Mouse (Mus musculus): ENCODE results near the gene Eya2.
"Not testable (repeated sequence)": the region's sequence is repeated elsewhere in the genome, so short reads cannot be mapped to it uniquely, and the experiment has no call there.

DNA sequence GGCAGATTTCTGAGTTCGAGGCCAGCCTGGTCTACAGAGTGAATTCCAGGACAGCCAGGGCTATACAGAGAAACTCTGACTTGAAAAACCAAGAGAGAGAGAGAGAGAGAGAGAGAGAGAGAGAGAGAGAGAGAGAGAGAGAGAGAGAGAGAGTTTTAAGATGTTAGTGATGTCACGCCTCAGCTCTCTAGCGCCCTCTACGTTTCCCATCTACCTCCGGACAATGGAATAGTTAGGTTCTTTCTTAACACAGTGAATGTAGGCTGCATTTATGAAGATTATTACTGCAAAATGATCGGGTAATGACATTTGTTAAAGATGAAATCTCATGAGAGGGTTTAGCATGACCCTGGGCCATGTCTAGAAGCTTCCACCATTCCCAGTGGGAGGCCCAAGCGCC is 44.4 kb upstream of the Eya2 start:
- not testable (repeated sequence) for TF ChIP-seq POLR2A (IDR thresholded peaks at IDR 0.05; ENCODE audit: insufficient read length, low read depth); CEBPB (IDR thresholded peaks at IDR 0.05; ENCODE audit: insufficient read depth, poor library complexity, severe bottlenecking); USF1 (IDR thresholded peaks at IDR 0.05; ENCODE audit: low read depth); E2F4 (IDR thresholded peaks at IDR 0.05; ENCODE audit: insufficient read depth); POLR2AphosphoS2 (IDR thresholded peaks at IDR 0.05; ENCODE audit: insufficient read length, low read depth); TCF3 (IDR thresholded peaks at IDR 0.05; ENCODE audit: insufficient read length, low read depth); MAX (IDR thresholded peaks at IDR 0.05; ENCODE audit: low read depth); MYOD1 (IDR thresholded peaks at IDR 0.05; ENCODE audit: control insufficient read depth in 1 of 3, insufficient read length in 2 of 3, low read depth in 2 of 3); TCF12 (IDR thresholded peaks at IDR 0.05; ENCODE audit: insufficient read depth, poor library complexity, severe bottlenecking)
